In genomic region chr1:136380161-136380560, GRCm38 (mm10) we compare ENCODE assay signal across 26 mouse cellular contexts.
"Had no signal": no experiment of that assay in that cellular context is flagged by ENCODE, and none has a peak within 500 bp of the region (broad histone marks: within the 10 kb centered on the region; RNA-seq: fewer than 3 reads in every experiment).

No protein-coding gene starts in this region.

- H3K4me1 ChIP-seq: heart, embryonic 12.5 days; hindbrain, embryonic 10.5 days; hindbrain, embryonic 12.5 days; intestine, embryonic 15.5 days; liver, embryonic 12.5 days had no signal

- H3K4me2 ChIP-seq: heart, embryonic 12.5 days; hindbrain, embryonic 12.5 days; hindbrain, embryonic 14.5 days; intestine, embryonic 15.5 days; limb, embryonic 13.5 days; limb, embryonic 15.5 days; liver, embryonic 12.5 days had no signal

- H3K27me3 ChIP-seq: heart, embryonic 12.5 days; hindbrain, embryonic 12.5 days; intestine, embryonic 15.5 days; limb, embryonic 13.5 days; limb, embryonic 15.5 days had no signal

- H3K9ac ChIP-seq: heart, embryonic 12.5 days; hindbrain, embryonic 12.5 days; hindbrain, embryonic 14.5 days; intestine, embryonic 15.5 days; limb, embryonic 13.5 days; limb, embryonic 15.5 days; liver, embryonic 12.5 days; liver, embryonic 14.5 days had no signal

- H3K9me3 ChIP-seq: heart, embryonic 10.5 days; hindbrain, embryonic 10.5 days; hindbrain, embryonic 12.5 days; intestine, embryonic 15.5 days; limb, embryonic 13.5 days; limb, embryonic 15.5 days; liver, embryonic 12.5 days had no signal

- H3K4me3 ChIP-seq: gastrocnemius, adult 2 months; heart, adult 2 months; heart, embryonic 10.5 days; heart, embryonic 12.5 days; hindbrain, embryonic 10.5 days; hindbrain, embryonic 12.5 days; intestine, embryonic 15.5 days; layer of hippocampus, adult 2 months; limb, embryonic 13.5 days; limb, embryonic 15.5 days; liver, embryonic 12.5 days had no signal

- DNase-seq: gastrocnemius, adult 2 months; gastrocnemius, postnatal 10 days; gastrocnemius, postnatal 25 days; heart, adult 2 months; heart, postnatal 10 days; heart, postnatal 4 days; kidney, adult 18-20 months; kidney, adult 8-10 months; kidney, postnatal 10 days; kidney, postnatal 25 days; kidney, postnatal 4 days; left cerebral cortex, postnatal 4 days had no signal

- H3K36me3 ChIP-seq: heart, embryonic 10.5 days; heart, embryonic 12.5 days; hindbrain, embryonic 10.5 days; hindbrain, embryonic 12.5 days; intestine, embryonic 15.5 days; limb, embryonic 13.5 days; limb, embryonic 15.5 days; liver, embryonic 12.5 days had no signal

- H3K27ac ChIP-seq: gastrocnemius, adult 2 months; heart, adult 2 months; heart, embryonic 10.5 days; hindbrain, embryonic 10.5 days; hindbrain, embryonic 12.5 days; hindbrain, embryonic 14.5 days; intestine, embryonic 15.5 days; layer of hippocampus, adult 2 months; limb, embryonic 13.5 days; limb, embryonic 15.5 days; liver, embryonic 12.5 days; liver, embryonic 14.5 days had no signal

- ATAC-seq: hindbrain, embryonic 16.5 days; inflammation-experienced regulatory T-cells, adult 6 months; intestine, embryonic 15.5 days; intestine, postnatal 0 days; liver, embryonic 12.5 days had no signal
